Mouse (Mus musculus): ENCODE data around the gene Krtap10-4. TPM values are rescaled to one million over a fixed set of nuclear protein-coding genes. Genes with fewer than 3 reads are reported as not detected.

Krtap10-4 gene
- polyA plus RNA-seq, 1 experiment from 2014 or later = not detected

GRCm38 (mm10) chr10:77846503-77846902, 19.6 kb upstream of the Krtap10-4 start, which contains the start of gene Gm36176:
Gm36176 (plus strand) TSS chr10:77846803.
- Histone ChIP-seq H3K27ac (ENCODE audit: low read depth, low read length) (no peak within 1 kb of the TSS), H3K9me3 (ENCODE audit: control insufficient read depth, low read length) (no peaks in the 10 kb centered on the region), H3K4me3 (ENCODE audit: low read depth, low read length) (no peak within 1 kb of the TSS), H3K27me3 (replicated peaks; ENCODE audit: control insufficient read depth, insufficient read depth, low read length) (no peaks in the 10 kb centered on the region), H3K9ac (ENCODE audit: low read depth, low read length) (no peak within 1 kb of the TSS), H3K36me3 (ENCODE audit: control insufficient read depth, insufficient read depth, low read length) (no peaks in the 10 kb centered on the region), H3K4me1 (replicated peaks; ENCODE audit: control insufficient read depth, insufficient read depth, low read length) (no peaks in the 10 kb centered on the region), H3K4me2 (no peak within 1 kb of the TSS)
- ATAC-seq (replicated peaks; ENCODE audit: low FRiP score) = no peak
- WGBS = 50% methylated on average over 3 of the region's 3 CpGs
- DNase-seq (ENCODE audit: low spot score) = no peak

GRCm38 (mm10) chr10:77839006-77839405, 12.1 kb upstream of the Krtap10-4 start:
- Histone ChIP-seq H3K4me3 (ENCODE audit: low read depth, low read length) (no peak overlapping the region), H3K27ac (ENCODE audit: low read depth, low read length) (no peak overlapping the region), H3K4me1 (replicated peaks; ENCODE audit: control insufficient read depth, insufficient read depth, low read length) (no peaks in the 10 kb centered on the region), H3K9me3 (ENCODE audit: control insufficient read depth, low read length) (no peaks in the 10 kb centered on the region), H3K4me2 (no peak overlapping the region), H3K9ac (ENCODE audit: low read depth, low read length) (no peak overlapping the region), H3K27me3 (replicated peaks; ENCODE audit: control insufficient read depth, insufficient read depth, low read length) (no peaks in the 10 kb centered on the region), H3K36me3 (ENCODE audit: control insufficient read depth, insufficient read depth, low read length) (no peaks in the 10 kb centered on the region)
- DNase-seq (ENCODE audit: low spot score) (no peak), ATAC-seq (replicated peaks; ENCODE audit: low FRiP score) (no peak)
- 68% methylated on average over 6 of the region's 6 CpGs for WGBS

GRCm38 (mm10) chr10:77835647-77836046, 8.8 kb upstream of the Krtap10-4 start, which contains the start of gene Krtap10-10:
Krtap10-10 (plus strand) TSS chr10:77835947.
- Histone ChIP-seq H3K4me2 (no peak within 1 kb of the TSS), H3K9me3 (ENCODE audit: control insufficient read depth, low read length) (no peaks in the 10 kb centered on the region), H3K27me3 (replicated peaks; ENCODE audit: control insufficient read depth, insufficient read depth, low read length) (no peaks in the 10 kb centered on the region), H3K4me3 (ENCODE audit: low read depth, low read length) (no peak within 1 kb of the TSS), H3K4me1 (replicated peaks; ENCODE audit: control insufficient read depth, insufficient read depth, low read length) (no peaks in the 10 kb centered on the region), H3K27ac (ENCODE audit: low read depth, low read length) (no peak within 1 kb of the TSS), H3K36me3 (ENCODE audit: control insufficient read depth, insufficient read depth, low read length) (no peaks in the 10 kb centered on the region), H3K9ac (ENCODE audit: low read depth, low read length) (no peak within 1 kb of the TSS)
- 65% methylated on average over 9 of the region's 9 CpGs for WGBS
- DNase-seq (ENCODE audit: low spot score) (no peak), ATAC-seq (replicated peaks; ENCODE audit: low FRiP score) (no peak)

- Histone ChIP-seq H3K27me3 (replicated peaks; ENCODE audit: control insufficient read depth, insufficient read depth, low read length) (no peaks in the 10 kb centered on the region), H3K4me1 (replicated peaks; ENCODE audit: control insufficient read depth, insufficient read depth, low read length) (no peaks in the 10 kb centered on the region), H3K36me3 (ENCODE audit: control insufficient read depth, insufficient read depth, low read length) (no peaks in the 10 kb centered on the region), H3K9ac (ENCODE audit: low read depth, low read length) (no peak overlapping the region), H3K9me3 (ENCODE audit: control insufficient read depth, low read length) (no peaks in the 10 kb centered on the region), H3K4me3 (ENCODE audit: low read depth, low read length) (no peak overlapping the region), H3K27ac (ENCODE audit: low read depth, low read length) (no peak overlapping the region), H3K4me2 (no peak overlapping the region)
- ATAC-seq (replicated peaks; ENCODE audit: low FRiP score) (no peak), DNase-seq (ENCODE audit: low spot score) (no peak)
- WGBS = 53% methylated on average over 4 of the region's 4 CpGs
Measured at GRCm38 (mm10) chr10:77819203-77819602, 7.7 kb downstream of the Krtap10-4 start.

GRCm38 (mm10) chr10:77818523-77818922, 8.4 kb downstream of the Krtap10-4 start:
- no peak for ATAC-seq (replicated peaks; ENCODE audit: low FRiP score)
- 83% methylated on average over 4 of the region's 4 CpGs for WGBS

GRCm38 (mm10) chr10:77815514-77815913, 11.4 kb downstream of the Krtap10-4 start:
- no peaks in the 10 kb centered on the region for H3K27me3 ChIP-seq (replicated peaks; ENCODE audit: control insufficient read depth, insufficient read depth, low read length)
- DNase-seq (ENCODE audit: low spot score) (no peak), ATAC-seq (replicated peaks; ENCODE audit: low FRiP score) (no peak)
- H3K9me3 ChIP-seq (ENCODE audit: control insufficient read depth, low read length) = no peaks in the 10 kb centered on the region
- no peak overlapping the region for H3K4me3 ChIP-seq (ENCODE audit: low read depth, low read length)
- no peak overlapping the region for H3K9ac ChIP-seq (ENCODE audit: low read depth, low read length)
- 23% methylated on average over 5 of the region's 5 CpGs for WGBS
- no peaks in the 10 kb centered on the region for H3K4me1 ChIP-seq (replicated peaks; ENCODE audit: control insufficient read depth, insufficient read depth, low read length)
- no peaks in the 10 kb centered on the region for H3K36me3 ChIP-seq (ENCODE audit: control insufficient read depth, insufficient read depth, low read length)
- no peak overlapping the region for H3K4me2 ChIP-seq
- H3K27ac ChIP-seq (ENCODE audit: low read depth, low read length) = no peak overlapping the region

More at GRCm38 (mm10) chr10:77818523-77818922, 8.4 kb downstream of the Krtap10-4 start:
- no peak for DNase-seq (ENCODE audit: low spot score)
- Histone ChIP-seq H3K27ac (ENCODE audit: low read depth, low read length) (no peak overlapping the region), H3K27me3 (replicated peaks; ENCODE audit: control insufficient read depth, insufficient read depth, low read length) (no peaks in the 10 kb centered on the region), H3K9me3 (ENCODE audit: control insufficient read depth, low read length) (no peaks in the 10 kb centered on the region), H3K36me3 (ENCODE audit: control insufficient read depth, insufficient read depth, low read length) (no peaks in the 10 kb centered on the region), H3K9ac (ENCODE audit: low read depth, low read length) (no peak overlapping the region), H3K4me2 (no peak overlapping the region), H3K4me1 (replicated peaks; ENCODE audit: control insufficient read depth, insufficient read depth, low read length) (no peaks in the 10 kb centered on the region), H3K4me3 (ENCODE audit: low read depth, low read length) (no peak overlapping the region)

GRCm38 (mm10) chr10:77814382-77814781, 12.5 kb downstream of the Krtap10-4 start, which contains the start of gene Gm2696:
Gm2696 (plus strand) TSS chr10:77814682.
- Histone ChIP-seq H3K4me3 (ENCODE audit: low read depth, low read length) (no peak within 1 kb of the TSS), H3K27ac (ENCODE audit: low read depth, low read length) (no peak within 1 kb of the TSS), H3K4me2 (no peak within 1 kb of the TSS), H3K36me3 (ENCODE audit: control insufficient read depth, insufficient read depth, low read length) (no peaks in the 10 kb centered on the region), H3K9ac (ENCODE audit: low read depth, low read length) (no peak within 1 kb of the TSS), H3K4me1 (replicated peaks; ENCODE audit: control insufficient read depth, insufficient read depth, low read length) (no peaks in the 10 kb centered on the region), H3K27me3 (replicated peaks; ENCODE audit: control insufficient read depth, insufficient read depth, low read length) (no peaks in the 10 kb centered on the region), H3K9me3 (ENCODE audit: control insufficient read depth, low read length) (no peaks in the 10 kb centered on the region)
- ATAC-seq (replicated peaks; ENCODE audit: low FRiP score) (no peak), DNase-seq (ENCODE audit: low spot score) (no peak)
- WGBS = 38% methylated on average over 4 of the region's 4 CpGs

GRCm38 (mm10) chr10:77811743-77812142, 15.2 kb downstream of the Krtap10-4 start, which contains the start of gene Gm9507:
Gm9507 (minus strand) TSS chr10:77811843.
- Histone ChIP-seq H3K4me3 (ENCODE audit: low read depth, low read length) (no peak within 1 kb of the TSS), H3K36me3 (ENCODE audit: control insufficient read depth, insufficient read depth, low read length) (no peaks in the 10 kb centered on the region), H3K4me2 (no peak within 1 kb of the TSS), H3K27ac (ENCODE audit: low read depth, low read length) (no peak within 1 kb of the TSS), H3K9me3 (ENCODE audit: control insufficient read depth, low read length) (no peaks in the 10 kb centered on the region), H3K9ac (ENCODE audit: low read depth, low read length) (no peak within 1 kb of the TSS), H3K4me1 (replicated peaks; ENCODE audit: control insufficient read depth, insufficient read depth, low read length) (no peaks in the 10 kb centered on the region), H3K27me3 (replicated peaks; ENCODE audit: control insufficient read depth, insufficient read depth, low read length) (no peaks in the 10 kb centered on the region)
- 70% methylated on average over 5 of the region's 5 CpGs for WGBS
- ATAC-seq (replicated peaks; ENCODE audit: low FRiP score) (no peak), DNase-seq (ENCODE audit: low spot score) (no peak)

- Histone ChIP-seq H3K4me3 (ENCODE audit: low read depth, low read length) (no peak overlapping the region), H3K4me2 (no peak overlapping the region), H3K4me1 (replicated peaks; ENCODE audit: control insufficient read depth, insufficient read depth, low read length) (no peaks in the 10 kb centered on the region), H3K27me3 (replicated peaks; ENCODE audit: control insufficient read depth, insufficient read depth, low read length) (no peaks in the 10 kb centered on the region), H3K36me3 (ENCODE audit: control insufficient read depth, insufficient read depth, low read length) (no peaks in the 10 kb centered on the region), H3K9ac (ENCODE audit: low read depth, low read length) (no peak overlapping the region), H3K9me3 (ENCODE audit: control insufficient read depth, low read length) (no peaks in the 10 kb centered on the region), H3K27ac (ENCODE audit: low read depth, low read length) (no peak overlapping the region)
- WGBS = 55% methylated on average over 3 of the region's 3 CpGs
- ATAC-seq (replicated peaks; ENCODE audit: low FRiP score) (no peak), DNase-seq (ENCODE audit: low spot score) (no peak)
Measured at GRCm38 (mm10) chr10:77804095-77804494, 22.8 kb downstream of the Krtap10-4 start.

Measured in liver, embryonic 11.5 days (tissue).